Mouse (Mus musculus): ENCODE measurements around the gene Retsat. TPM values are rescaled to one million over a fixed set of nuclear protein-coding genes. Genes with fewer than 3 reads are reported as not detected.

Gene Retsat
- polyA plus RNA-seq, 1 experiment, result 4.0 TPM

- TF ChIP-seq POLR2A (IDR thresholded peaks at IDR 0.05; ENCODE audit: borderline replicate concordance, control insufficient read depth, low read depth, low read length) (no peak), CTCF (IDR thresholded peaks at IDR 0.05; ENCODE audit: control insufficient read depth, insufficient read depth, low read length) (no peak)
- Histone ChIP-seq H3K27ac (ENCODE audit: control insufficient read depth, insufficient read depth, low read depth, low read length, poor library complexity) (no peak overlapping the region), H3K4me3 (replicated peaks; ENCODE audit: control insufficient read depth, low read depth, low read length) (no peak overlapping the region), H3K4me1 (ENCODE audit: control insufficient read depth, insufficient read depth, low read length) (no peaks in the 10 kb centered on the region)
- WGBS, result 78% methylated on average over 10 of the region's 10 CpGs
Measured at GRCm38 (mm10) chr6:72650338-72650851, 52.1 kb downstream of the Retsat start.

- Histone ChIP-seq H3K4me3 (replicated peaks; ENCODE audit: control insufficient read depth, low read depth, low read length) (no peak overlapping the region), H3K27ac (ENCODE audit: control insufficient read depth, insufficient read depth, low read depth, low read length, poor library complexity) (no peak overlapping the region), H3K4me1 (ENCODE audit: control insufficient read depth, insufficient read depth, low read length) (no peaks in the 10 kb centered on the region)
- WGBS, result 71% methylated on average over 7 of the region's 7 CpGs
- TF ChIP-seq CTCF (IDR thresholded peaks at IDR 0.05; ENCODE audit: control insufficient read depth, insufficient read depth, low read length), result no peak
- no peak for TF ChIP-seq POLR2A (IDR thresholded peaks at IDR 0.05; ENCODE audit: borderline replicate concordance, control insufficient read depth, low read depth, low read length)
Measured at GRCm38 (mm10) chr6:72653419-72653818, 55.1 kb downstream of the Retsat start.

- WGBS, result 84% methylated on average over 6 of the region's 6 CpGs
Measured at GRCm38 (mm10) chr6:72654355-72654754, 56.1 kb downstream of the Retsat start.

GRCm38 (mm10) chr6:72655309-72656052, 57.2 kb downstream of the Retsat start:
- WGBS, result 17% methylated on average over 20 of the region's 20 CpGs
- Histone ChIP-seq H3K27ac (ENCODE audit: control insufficient read depth, insufficient read depth, low read depth, low read length, poor library complexity) (no peak overlapping the region), H3K4me3 (replicated peaks; ENCODE audit: control insufficient read depth, low read depth, low read length) (no peak overlapping the region), H3K4me1 (ENCODE audit: control insufficient read depth, insufficient read depth, low read length) (no peaks in the 10 kb centered on the region)
- TF ChIP-seq POLR2A (IDR thresholded peaks at IDR 0.05; ENCODE audit: borderline replicate concordance, control insufficient read depth, low read depth, low read length), result no peak
- TF ChIP-seq CTCF (IDR thresholded peaks at IDR 0.05; ENCODE audit: control insufficient read depth, insufficient read depth, low read length), result no peak

More at GRCm38 (mm10) chr6:72654355-72654754, 56.1 kb downstream of the Retsat start:
- Histone ChIP-seq H3K4me1 (ENCODE audit: control insufficient read depth, insufficient read depth, low read length) (no peaks in the 10 kb centered on the region), H3K4me3 (replicated peaks; ENCODE audit: control insufficient read depth, low read depth, low read length) (no peak overlapping the region), H3K27ac (ENCODE audit: control insufficient read depth, insufficient read depth, low read depth, low read length, poor library complexity) (no peak overlapping the region)
- TF ChIP-seq CTCF (IDR thresholded peaks at IDR 0.05; ENCODE audit: control insufficient read depth, insufficient read depth, low read length) (no peak), POLR2A (IDR thresholded peaks at IDR 0.05; ENCODE audit: borderline replicate concordance, control insufficient read depth, low read depth, low read length) (no peak)

- TF ChIP-seq POLR2A (IDR thresholded peaks at IDR 0.05; ENCODE audit: borderline replicate concordance, control insufficient read depth, low read depth, low read length), result no peak
- TF ChIP-seq CTCF (IDR thresholded peaks at IDR 0.05; ENCODE audit: control insufficient read depth, insufficient read depth, low read length), result no peak
- 79% methylated on average over 7 of the region's 7 CpGs for WGBS
- Histone ChIP-seq H3K27ac (ENCODE audit: control insufficient read depth, insufficient read depth, low read depth, low read length, poor library complexity) (no peak overlapping the region), H3K4me1 (ENCODE audit: control insufficient read depth, insufficient read depth, low read length) (no peaks in the 10 kb centered on the region), H3K4me3 (replicated peaks; ENCODE audit: control insufficient read depth, low read depth, low read length) (no peak overlapping the region)
Measured at GRCm38 (mm10) chr6:72656053-72656442, 57.8 kb downstream of the Retsat start.

GRCm38 (mm10) chr6:72658006-72658405, 59.7 kb downstream of the Retsat start:
- Histone ChIP-seq H3K4me3 (replicated peaks; ENCODE audit: control insufficient read depth, low read depth, low read length) (no peak overlapping the region), H3K27ac (ENCODE audit: control insufficient read depth, insufficient read depth, low read depth, low read length, poor library complexity) (no peak overlapping the region), H3K4me1 (ENCODE audit: control insufficient read depth, insufficient read depth, low read length) (no peaks in the 10 kb centered on the region)
- TF ChIP-seq POLR2A (IDR thresholded peaks at IDR 0.05; ENCODE audit: borderline replicate concordance, control insufficient read depth, low read depth, low read length) (no peak), CTCF (IDR thresholded peaks at IDR 0.05; ENCODE audit: control insufficient read depth, insufficient read depth, low read length) (peak; percentile 46)
- WGBS, result 41% methylated on average over 3 of the region's 3 CpGs

Other genes starting within 250 kb of the Retsat start
- gene Tmem150a, start 243.0 kb upstream of the Retsat start, polyA plus RNA-seq (2011; ENCODE audit: insufficient read depth, insufficient read length, low replicate concordance, missing spikeins), result 2.2 and 10.2 TPM in 2 replicates
- gene Rnf181, start 231.5 kb upstream of the Retsat start, polyA plus RNA-seq (2011; ENCODE audit: insufficient read depth, insufficient read length, low replicate concordance, missing spikeins), result 62.6 and 104 TPM in 2 replicates
- gene Vamp5, start 218.0 kb upstream of the Retsat start, polyA plus RNA-seq (2011; ENCODE audit: insufficient read depth, insufficient read length, low replicate concordance, missing spikeins), result 80.8 and 96.2 TPM in 2 replicates
- 483 and 542 TPM in 2 replicates for gene Vamp8, start 207.8 kb upstream of the Retsat start, polyA plus RNA-seq (2011; ENCODE audit: insufficient read depth, insufficient read length, low replicate concordance, missing spikeins)
- 2.6 and 8.1 TPM in 2 replicates for gene Ggcx, start 184.2 kb upstream of the Retsat start, polyA plus RNA-seq (2011; ENCODE audit: insufficient read depth, insufficient read length, low replicate concordance, missing spikeins)
- gene Mat2a, start 158.9 kb upstream of the Retsat start, polyA plus RNA-seq (2011; ENCODE audit: insufficient read depth, insufficient read length, low replicate concordance, missing spikeins), result 69.9 and 85.8 TPM in 2 replicates
- gene Sh2d6, start 76.8 kb upstream of the Retsat start, polyA plus RNA-seq (2011; ENCODE audit: insufficient read depth, insufficient read length, low replicate concordance, missing spikeins), result not detected in 2 replicates
- 16.4 and 60.4 TPM in 2 replicates for gene Capg, start 54.1 kb upstream of the Retsat start, polyA plus RNA-seq (2011; ENCODE audit: insufficient read depth, insufficient read length, low replicate concordance, missing spikeins)
- gene Elmod3, start 62 bp upstream of the Retsat start, polyA plus RNA-seq (2011; ENCODE audit: insufficient read depth, insufficient read length, low replicate concordance, missing spikeins), result 2.7 and 5.2 TPM in 2 replicates
- gene Tgoln1, start 18.5 kb downstream of the Retsat start, polyA plus RNA-seq (2011; ENCODE audit: insufficient read depth, insufficient read length, low replicate concordance, missing spikeins), result 6.4 and 13.5 TPM in 2 replicates
- 19.3 and 29.1 TPM in 2 replicates for gene Tcf7l1, start 190.8 kb downstream of the Retsat start, polyA plus RNA-seq (2011; ENCODE audit: insufficient read depth, insufficient read length, low replicate concordance, missing spikeins)

All from bone marrow, adult 2 months (tissue).